Mouse (Mus musculus) c-Kit-positive CD71-negative TER-119-negative erythroid progenitor cells, embryonic 14.5 days (primary cell): ENCODE data around the gene Ebna1bp2.

ENCODE experiments used
- DNase-seq: peaks from one replicate; pipeline ENCODE4 v3.0.0-alpha.2; 2013; ENCODE audit warnings: low read depth

The Ebna1bp2 gene

DNA sequence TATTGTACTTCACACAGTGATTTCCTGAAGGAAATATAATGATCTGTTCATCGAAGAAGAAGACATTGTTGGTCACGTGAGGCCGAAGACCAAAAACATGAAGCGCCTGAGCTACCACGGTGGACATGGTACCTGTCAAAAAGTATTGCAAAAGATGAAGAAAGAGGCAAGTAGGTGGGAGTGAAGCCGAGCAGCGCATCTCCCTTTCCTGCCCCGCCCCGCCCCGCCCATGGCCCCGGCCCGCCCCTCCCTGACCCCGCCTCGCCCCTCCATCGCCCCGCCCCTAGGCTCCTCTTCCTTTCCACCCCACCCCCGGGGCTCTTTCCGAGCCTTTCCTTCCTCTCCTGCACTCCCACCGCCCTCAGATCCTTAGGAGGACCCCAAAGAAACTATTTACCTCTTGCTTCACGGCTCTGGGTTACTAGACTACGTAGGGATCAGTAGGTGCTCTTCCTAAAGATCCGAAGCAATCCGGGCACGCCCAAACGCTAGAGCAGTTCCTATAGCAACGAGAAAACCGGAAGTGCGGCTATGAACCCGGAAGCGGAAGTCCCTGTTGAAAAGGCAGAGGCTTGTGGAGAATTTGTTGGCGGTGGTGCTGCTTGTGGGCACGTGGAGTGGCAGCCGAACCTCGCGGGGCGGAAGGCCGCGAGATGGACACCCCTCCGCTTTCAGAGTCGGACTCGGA, at the start of gene Ebna1bp2, which contains the start of gene Cfap57:
Gene Ebna1bp2 (plus strand): TSS at position 521 of the 688 bp plus-strand sequence.
Gene Cfap57 (minus strand): TSS at position 499 of the 688 bp plus-strand sequence.
- DNase-seq: peak; percentile 95

DNA sequence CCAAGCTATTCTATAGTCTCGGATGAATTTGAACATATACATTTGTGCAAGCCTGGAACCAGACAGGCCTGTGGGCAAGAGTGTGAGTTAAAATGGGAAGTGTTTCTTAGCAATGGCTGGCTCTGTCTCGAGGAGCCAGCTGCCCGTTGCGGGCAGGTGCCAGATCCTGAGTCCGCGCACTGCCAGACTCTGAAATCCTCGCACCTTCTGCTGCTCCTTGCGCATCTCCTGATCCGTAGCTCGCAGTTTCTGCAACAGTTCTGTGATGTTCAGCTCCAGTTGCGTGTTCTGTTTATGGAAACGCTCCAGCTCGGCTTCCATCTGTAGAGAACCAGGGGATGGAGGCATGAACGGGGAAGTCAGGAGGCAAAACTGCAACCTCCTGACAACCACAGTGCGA, 49.2 kb upstream of the Ebna1bp2 start:
- DNase-seq: no peak

DNA sequence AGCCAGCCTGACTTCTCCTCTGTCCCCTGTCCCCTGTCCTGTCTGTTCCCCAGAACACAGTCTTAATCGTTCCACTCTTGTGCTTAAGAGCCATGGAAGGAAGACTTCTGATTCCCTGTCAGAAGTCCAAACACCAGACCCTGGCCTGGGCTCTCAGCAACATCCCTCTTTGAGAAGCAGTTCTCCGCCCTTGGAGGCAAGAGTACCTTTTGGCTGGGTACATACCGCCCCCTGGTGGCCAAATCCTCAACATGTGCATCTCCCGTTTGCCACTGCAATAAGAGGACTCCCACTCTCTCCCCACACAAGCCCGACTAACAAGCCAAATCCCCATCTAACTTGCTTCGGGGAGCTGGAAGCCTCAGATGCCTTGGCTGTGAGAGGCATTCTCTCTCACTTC, 44.5 kb upstream of the Ebna1bp2 start:
- DNase-seq: peak; percentile 73

DNA sequence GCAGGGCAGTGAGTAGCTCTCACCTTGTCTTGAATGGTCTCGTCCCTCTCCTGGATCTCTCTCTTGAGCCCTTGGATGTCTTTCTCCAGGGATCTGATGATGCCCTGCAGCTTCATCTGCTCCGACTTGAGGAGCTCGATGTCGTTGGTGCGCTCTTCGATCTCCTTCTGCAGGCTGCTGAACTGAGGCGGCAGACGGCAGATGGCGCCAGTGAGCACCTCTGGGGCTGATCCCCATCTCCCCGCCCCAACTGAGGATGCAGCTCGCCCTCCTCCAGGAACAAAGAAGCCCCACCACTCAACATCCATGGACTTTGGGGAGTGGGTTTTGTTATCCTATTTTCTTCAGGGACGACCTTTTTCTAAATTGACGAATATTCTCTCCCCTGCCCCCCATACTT, 41.3 kb upstream of the Ebna1bp2 start:
- no peak for DNase-seq

DNA sequence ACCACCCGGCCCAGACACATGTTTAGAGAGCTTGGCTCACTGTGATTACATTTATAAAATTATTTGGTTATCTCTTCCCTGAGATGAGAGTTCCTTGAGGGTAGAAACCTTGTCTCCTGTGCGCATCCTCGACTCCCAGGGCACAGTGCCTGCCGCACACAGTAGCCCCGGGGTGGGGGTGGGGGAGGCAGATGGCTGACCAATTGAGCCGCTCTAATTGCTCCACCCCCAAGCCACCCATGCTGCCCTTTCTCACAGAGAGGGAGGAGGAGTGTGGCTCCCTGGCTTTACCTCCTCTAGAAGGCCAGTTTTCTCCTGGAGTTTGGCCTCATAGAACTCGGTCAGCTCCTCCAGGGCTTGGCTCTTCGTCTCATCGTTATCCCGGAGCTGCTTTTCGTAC, 39.1 kb upstream of the Ebna1bp2 start:
- no peak for DNase-seq

DNA sequence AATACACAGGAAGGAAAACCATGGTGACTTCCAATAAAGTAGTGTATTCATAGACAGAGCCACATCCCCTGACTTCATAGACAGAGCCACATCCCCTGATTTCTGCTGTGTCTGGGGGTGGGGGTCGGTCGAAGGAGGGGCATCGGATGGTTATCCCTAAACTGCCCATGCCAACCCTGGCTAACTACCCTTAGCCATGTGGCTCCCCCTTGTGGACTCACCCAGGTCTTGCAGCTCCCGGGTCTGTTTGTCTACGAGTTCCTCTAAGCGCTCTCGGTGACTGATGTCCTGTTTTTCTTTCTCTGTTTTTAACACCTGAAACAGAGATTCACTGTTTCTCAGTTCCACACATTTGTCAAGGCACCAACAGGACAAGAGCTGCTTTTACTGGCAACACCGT, 38.0 kb upstream of the Ebna1bp2 start:
- DNase-seq: no peak

DNA sequence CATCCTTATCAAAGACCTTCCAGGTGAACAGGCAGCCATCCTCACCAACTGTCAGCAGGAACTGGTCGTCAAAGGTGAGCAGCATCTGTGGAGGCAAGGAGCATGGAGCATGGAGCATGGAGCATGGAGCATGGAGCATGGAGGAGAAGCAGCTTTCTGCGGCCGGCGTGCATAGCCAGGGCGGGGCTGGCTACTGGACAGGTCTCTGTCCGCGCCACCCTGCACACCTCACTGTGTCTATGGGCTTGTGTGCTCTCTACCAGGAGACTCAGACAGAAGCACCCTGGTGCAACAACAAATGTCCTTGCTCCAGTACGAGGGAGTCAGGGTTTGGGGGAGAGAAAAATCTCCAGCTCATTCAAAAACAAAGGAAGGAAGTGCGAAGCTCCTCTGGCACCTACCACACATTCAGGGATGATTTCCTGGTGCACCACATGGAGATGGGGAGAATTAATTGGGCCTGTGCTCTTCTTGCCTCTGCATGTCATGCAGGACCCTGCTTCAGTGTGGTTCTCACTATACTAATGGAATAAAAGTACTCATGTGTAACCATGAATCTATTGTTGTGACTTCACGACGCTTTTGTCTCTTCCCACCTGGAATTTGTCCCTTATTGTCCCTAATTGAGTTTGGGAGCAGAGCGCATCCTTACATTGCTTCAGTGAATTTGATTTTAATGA, 31.4 kb upstream of the Ebna1bp2 start:
- no peak for DNase-seq

DNA sequence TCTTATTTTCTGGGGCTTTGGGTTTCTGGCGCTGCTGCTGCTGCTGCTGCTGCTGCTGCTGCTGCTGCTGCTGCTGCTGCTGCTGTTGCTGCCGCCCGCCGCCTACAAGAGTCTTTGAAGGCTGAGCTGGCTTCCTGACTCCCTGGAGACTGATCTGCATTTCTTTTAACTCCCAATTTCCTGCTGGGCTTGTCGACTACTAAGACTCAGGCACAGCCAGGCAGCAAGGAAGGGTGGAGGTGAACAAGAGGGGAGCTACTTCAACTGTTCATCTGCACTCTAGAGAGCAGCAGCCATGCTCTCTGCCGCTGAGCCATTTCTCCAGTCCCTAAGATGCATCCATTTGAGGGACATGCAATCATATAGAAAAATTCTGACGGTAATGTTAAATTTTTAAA, 30.9 kb upstream of the Ebna1bp2 start:
- DNase-seq: no peak

DNA sequence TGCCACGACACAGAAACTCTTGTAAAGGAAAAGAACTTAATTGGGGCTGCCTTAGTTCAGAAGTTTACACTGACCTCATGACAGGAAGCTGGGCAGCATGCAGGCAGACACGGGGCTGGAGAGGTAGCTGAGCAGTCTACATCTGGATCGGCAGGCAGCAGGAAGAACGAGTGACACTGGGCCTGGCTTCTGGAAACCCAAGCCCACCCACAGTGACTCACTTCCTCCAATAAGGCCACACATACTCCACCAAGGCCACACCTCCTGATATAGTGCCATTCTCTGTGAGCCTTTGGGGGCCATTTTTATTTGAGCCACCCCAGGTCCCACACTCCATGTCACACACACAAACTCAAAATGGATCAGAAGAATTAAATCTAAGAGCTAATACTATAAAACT, 16.5 kb upstream of the Ebna1bp2 start:
- DNase-seq: no peak

DNA sequence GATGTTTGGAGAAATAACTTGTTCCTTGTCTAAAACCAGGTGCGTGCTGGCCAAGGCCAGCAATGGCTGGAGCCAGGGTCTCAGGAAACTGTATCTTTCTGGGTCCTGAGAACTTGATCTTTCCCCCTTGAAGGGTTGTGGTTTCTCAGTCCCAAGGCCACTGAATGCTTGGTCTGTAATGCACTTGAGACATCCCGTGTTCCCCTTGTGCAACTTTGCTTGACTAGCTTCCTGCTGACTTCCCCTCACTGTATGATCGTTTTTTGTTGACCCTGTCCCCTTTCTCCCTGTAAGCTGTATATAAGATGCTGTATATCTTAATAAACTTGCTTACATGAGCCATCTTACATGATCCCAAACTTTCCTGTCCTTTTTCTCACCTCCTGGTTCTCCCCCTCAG, 10.8 kb upstream of the Ebna1bp2 start:
- DNase-seq: no peak

DNA sequence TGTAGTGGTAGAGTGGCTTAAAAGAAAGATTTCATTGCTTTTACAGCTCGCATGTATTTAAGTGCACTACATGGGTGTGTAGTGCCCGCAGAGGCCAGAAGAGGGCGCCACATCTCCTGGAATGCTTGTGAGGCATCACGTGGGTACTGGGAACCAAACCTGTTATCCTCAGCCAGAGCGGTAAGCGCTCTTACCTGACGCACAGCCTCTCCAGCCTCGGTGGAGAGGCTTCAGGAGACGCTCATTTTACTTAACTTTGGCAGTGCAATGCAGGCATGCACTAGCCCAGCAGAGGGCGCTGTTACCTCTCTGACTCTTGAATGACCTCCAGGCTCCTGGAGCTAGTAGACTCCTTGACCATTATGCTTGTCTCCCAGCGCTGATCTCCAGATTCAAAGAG, 8.0 kb upstream of the Ebna1bp2 start:
- peak; percentile 38 for DNase-seq

DNA sequence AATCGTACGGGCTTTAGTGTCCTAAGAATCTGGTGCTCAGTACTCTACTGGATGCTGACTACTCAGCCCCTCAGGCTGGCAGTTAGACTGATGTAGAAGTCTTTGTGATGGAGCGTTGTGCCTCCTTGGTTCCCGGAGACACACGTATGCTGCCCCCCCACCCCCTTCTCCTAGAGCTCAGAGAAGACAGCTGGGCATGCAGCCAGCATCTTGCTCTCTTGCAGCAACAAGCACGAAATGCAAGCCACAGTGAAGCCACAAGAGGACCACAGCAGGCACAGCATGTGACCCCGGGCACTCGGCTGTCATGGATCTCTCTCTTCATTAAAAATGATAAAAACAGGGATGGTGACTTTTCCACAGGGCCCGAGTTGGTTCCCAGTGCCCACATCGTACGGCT, 5.2 kb upstream of the Ebna1bp2 start:
- no peak for DNase-seq

DNA sequence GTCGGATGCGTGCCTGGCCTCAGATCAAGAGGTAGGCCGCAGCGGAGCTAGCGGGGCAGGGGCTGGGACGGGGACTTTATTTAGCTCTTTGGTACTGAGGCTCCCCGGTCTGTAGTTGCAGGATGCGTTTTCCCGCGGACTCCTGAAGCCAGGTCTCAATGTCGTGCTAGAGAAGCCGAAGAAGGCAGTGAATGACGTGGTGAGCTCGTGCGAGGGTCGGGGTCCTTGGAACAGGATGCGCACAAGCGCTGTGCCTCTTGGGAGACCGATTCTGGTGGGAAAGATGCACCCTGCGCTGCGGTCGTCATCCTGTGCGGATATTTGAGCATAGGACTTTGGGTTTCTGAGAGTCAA, 345 bp downstream of the Ebna1bp2 start:
- DNase-seq: no peak

DNA sequence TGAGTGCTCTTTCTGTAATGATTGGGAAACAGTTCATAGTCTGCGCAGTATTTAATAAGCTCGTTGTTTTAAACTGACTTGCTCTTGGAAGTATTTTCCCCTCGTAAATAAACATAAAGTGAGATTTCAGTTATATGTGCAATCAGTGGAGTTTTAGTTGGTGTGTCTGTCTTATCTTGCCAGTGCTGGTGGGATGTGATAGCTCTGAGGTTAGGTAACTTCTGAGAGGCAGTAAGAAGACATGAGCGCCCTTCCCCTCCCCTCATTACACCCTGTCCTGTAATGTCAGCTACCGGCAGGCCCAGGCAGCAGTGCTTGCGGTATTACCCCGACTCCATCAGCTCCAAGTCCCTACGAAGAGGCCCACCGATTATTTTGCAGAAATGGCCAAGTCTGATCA, 1.2 kb downstream of the Ebna1bp2 start:
- DNase-seq: no peak

DNA sequence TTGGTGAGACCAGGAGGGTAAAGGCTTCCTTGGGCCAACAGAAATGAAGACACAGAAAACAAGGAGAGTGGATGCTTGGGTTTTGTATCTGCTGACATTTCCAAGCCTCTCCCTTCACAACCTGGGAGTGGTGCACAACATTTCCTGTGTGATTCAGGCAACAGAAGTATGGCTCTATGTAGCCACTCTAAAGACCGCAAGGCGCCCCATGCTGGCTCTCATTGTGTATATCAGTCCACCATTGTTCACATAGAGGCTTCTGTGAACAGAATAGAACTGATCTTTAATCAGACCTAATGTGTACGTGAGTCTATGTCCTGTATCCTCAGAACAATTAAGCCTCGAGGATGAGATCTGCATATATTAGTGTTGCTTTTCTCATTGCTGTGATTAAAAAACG, 9.7 kb downstream of the Ebna1bp2 start:
- no peak for DNase-seq

DNA sequence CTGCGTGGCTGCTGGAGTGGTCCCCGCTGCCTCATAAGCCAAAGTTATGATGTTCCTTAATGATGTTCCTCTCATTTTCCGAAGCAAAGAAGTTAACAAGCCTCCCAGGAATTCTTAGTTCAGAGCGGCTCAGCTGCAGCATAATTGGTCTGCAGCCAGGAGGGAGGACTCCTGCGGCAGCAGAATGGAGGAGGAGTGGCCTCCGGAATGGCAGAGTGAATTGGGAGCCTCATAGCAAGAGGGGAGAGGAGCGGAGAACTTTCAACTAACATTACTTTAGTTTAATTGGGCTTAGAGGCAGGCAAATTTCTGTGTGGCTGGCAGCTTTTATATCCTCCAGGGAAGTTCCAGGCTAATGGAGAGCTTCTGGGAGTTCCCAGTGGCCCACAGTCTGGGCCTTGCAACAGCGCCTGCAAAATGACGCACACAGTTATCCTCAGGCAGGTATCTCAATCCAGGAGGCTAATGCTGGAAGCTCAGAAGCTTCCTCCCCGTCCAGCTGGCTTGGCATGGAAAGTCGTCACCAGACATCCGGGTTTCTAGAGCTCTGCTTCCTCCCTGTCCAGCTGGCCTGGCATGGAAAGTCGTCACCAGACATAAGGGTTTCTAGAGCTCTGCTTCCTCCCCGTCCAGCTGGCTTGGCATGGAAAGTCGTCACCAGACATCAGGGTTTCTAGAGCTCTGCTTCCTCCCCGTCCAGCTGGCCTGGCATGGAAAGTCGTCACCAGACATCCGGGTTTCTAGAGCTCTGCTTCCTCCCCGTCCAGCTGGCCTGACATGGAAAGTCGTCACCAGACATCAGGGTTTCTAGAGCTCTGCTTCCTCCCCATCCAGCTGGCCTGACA, 22.0 kb downstream of the Ebna1bp2 start:
- no peak for DNase-seq

DNA sequence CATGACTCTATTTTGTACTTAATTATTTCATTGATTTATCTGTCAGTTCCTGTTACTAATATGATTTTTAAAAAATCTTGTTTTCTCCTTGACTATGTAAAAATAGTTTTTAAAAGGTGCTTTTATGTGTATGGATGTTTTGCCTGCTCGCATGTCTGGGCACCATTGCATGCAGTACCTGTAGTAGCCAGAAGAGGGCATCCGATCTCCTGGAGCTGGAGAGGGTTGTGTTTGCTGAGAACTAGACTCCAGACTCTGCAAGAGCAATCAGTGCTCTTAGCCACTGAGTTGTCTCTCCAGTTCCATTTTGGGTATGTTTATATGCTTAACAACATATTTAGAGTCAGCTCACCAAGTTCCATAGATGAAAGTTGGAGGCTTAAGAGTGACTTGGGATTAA, 24.6 kb downstream of the Ebna1bp2 start:
- DNase-seq: peak; percentile 35

DNA sequence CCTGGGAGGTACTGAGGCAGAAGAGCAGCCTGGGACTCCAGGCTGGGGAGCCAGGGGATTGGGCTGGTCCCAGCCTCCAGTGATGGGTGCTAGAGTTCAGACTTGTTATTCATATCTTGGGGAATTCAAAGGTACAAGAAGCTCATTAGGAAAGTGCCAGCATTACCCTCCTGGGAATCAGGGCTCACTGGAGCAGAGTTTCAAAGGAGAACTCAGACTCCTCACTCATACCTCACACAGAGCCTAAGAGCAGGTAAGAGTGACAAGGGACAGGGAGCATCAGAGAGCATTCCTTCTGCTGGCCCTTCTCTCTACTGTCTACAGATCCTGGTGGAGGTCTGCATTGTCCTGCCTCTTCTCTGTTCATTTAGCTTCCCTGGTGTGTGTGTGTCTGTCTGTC, 38.1 kb downstream of the Ebna1bp2 start, which contains the start of gene Olfr62:
Gene Olfr62 (plus strand): TSS at position 301 of the 400 bp plus-strand sequence.
- DNase-seq: no peak
